Mouse (Mus musculus) brain, embryonic 18.5 days (tissue): Measurements from ENCODE around the gene Foxo1.

Experiments
- DNase-seq: peaks from one replicate; pipeline ENCODE4 v3.0.0-alpha.2; 2012; ENCODE audit warnings: low read depth, low spot score

The Foxo1 gene

GRCm38 (mm10) chr3:52267652-52268486 is at the start of gene Foxo1:
TSS of gene Foxo1 (plus strand) at chr3:52268336.
- peak; percentile 72 for DNase-seq

DNA sequence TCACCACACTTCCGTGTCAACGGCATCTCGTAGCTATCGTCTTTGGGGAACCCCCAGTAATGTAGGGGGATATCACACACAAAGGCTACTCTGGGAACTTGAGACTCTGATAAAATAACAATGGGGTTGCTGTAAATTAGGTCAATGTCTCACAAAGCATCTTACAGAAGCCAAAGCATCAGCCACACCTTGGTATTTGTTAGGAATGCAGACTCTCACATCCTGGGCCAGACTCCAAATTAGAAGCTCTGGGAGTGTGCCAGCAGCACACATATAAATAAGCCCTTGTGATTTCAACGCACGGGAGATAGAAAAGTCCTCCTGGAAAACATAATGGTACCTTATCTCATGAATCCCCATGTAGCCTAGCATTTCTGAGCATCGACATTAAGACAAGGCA is 49.3 kb upstream of the Foxo1 start:
- no peak for DNase-seq

DNA sequence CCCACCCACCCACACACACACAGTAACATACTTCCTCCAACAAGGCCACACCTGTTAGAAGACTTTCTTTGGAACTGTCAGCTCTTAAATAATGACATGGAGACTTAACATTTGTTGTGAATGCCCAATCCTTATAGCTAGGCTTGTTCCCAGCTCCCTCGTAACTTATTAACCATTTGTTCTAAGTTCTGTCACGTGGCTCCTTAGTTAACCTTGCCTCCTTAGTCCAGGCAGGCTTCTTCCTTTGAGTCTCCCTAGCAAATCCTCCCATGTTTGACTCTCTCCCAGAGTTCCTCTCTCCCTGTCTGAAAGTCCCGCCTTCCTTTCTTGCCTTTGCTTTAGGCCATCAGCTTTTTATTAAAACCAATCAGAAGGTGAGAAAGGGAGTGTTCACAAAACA is 47.1 kb upstream of the Foxo1 start:
- no peak for DNase-seq

- no peak for DNase-seq
These were observed 46.2 kb upstream of the Foxo1 start for GRCm38 (mm10) chr3:52221931-52222330.

DNA sequence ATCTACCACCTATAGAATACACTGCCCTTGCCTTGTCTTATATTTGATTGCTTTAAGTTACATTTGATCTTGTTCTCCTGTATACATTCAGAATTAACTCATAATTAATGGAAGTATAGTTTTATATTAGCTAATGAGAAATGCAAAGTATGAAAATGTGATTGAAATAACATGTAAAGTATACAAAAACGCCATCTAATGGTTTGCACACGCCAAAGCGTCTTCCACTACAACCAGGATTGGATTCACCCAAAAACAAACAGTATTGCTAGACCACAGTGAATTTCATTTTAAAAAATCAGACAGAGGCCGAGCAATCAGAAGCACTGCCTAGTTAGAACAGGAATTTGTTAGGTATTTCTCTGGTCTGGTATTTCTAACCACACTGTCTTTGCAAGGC is 31.6 kb upstream of the Foxo1 start:
- no peak for DNase-seq

GRCm38 (mm10) chr3:52237136-52237535 is 31.0 kb upstream of the Foxo1 start:
- DNase-seq, result no peak

DNA sequence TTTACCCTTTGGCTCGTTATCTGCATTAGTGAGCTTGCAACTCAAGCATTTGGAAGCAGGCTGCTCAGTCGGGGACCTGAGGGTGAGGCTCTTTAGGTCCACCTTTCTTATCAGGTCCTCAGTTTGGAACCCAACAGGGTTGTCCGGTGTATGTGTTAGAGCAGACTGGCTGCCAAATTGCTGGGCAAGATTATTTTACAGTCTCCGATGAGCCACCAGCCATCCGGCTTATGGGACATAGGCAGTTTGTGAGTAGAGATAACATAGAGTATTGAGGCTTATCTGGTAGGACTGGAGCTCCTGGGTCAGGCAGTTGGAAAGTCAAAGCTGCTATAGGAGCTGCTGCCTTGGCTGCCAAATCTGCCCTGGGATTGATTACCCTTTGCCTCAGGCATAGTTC is 27.1 kb upstream of the Foxo1 start:
- DNase-seq, result no peak

DNA sequence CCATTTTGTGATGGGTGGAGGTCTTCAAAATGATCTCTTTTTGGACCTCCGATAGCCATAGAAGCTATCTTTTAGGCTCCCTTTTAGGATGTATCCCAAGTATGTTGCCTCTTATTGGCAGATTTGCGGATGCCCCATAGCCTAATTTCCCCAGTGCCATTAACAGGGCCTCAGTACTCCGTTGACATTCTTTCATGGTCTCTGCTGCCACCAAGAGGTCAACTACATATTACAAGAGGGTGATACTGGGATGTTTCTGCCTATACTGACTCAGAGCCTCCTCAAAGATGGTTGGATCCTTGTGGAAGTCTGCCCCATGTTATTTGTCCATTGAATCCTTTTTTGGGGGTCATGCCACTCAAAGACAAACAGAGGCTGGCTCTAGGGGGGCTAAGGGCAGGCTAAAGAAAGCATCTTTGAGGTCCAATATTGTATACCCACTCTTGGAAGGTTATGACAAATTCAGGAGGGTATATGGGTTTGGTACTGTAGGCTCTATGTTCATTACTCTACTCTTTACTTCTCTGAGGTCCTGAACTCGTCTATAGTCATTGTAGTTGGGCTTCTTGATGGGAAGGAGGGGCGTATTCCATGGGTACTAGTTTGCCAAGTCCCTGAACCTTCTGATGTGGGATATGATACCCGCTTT is 25.6 kb upstream of the Foxo1 start:
- peak; percentile 40 for DNase-seq

DNA sequence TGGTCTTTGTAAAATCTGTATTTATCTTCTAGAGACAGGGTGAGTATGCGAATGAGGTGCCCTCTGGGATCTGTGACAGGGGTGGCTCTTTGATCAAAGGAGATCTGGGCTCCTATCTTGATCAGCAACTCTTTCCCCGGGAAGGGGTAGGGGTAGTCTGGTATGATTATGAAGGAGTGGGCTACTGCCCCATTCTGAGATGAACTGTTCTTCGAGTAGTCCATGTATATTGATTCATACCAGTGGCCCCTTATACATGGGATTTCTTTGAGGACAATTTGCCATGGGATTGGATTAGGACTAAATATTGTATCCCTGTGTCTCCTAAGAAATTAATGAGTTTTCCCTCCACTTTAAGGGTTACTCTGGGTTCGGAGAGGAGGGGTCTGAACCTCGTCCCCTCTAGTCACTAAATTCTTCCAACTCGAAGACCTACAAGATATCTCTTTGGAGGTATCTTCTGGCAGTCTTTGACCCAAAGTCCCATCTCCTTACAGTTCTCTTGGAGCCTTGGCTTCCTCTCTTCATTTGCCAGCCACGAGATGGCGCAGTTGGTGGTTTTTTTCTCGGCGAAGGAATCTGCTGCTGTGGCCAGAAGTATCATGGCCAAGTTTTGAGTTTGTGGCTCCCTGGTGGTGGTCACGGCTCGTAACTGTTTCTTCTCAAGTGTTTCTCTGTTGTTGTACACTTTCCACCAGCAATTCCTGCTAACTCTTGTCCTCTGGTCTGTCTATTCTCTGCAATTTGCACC is 24.7 kb upstream of the Foxo1 start:
- no peak for DNase-seq

DNA sequence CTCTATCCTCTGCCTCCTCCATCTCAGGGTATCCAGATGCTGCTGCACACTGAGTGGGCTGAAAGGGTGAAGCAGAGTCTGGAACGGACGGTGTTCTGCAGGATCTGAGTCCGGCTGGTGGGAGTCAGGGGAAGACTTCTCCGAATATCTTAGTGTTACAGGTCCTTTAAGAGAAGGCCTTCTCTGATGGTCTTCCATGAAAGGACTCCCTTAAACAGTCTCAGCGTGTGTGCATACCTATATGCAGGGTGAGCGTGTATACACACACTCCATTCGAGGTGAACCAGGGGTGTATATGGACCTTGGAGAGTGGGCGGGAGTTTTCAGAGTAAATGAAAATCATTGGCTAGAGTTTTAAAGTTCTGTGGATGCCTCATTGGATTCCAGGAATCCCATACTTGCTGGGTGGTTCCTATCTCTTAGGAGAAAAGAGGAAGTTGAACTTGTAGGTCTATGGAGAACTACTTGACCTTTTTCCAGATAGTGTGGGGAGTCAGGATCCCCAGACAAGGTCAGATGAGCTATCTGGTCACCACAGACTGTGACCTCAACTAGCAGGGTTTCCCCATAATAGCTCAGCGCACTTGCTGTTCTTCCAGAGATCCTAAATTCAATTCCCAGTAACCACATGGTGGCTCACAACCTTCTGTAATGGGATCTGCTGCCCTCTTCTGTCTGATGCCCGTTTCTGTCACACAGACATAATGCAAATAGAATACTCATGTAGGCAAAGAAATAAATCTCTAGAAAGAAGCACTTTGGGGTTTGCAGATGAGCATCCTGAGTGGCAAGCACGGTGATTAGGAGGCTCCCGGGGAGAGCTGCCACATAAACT is 21.9 kb upstream of the Foxo1 start:
- no peak for DNase-seq

GRCm38 (mm10) chr3:52251184-52251583 is 17.0 kb upstream of the Foxo1 start:
- no peak for DNase-seq

DNA sequence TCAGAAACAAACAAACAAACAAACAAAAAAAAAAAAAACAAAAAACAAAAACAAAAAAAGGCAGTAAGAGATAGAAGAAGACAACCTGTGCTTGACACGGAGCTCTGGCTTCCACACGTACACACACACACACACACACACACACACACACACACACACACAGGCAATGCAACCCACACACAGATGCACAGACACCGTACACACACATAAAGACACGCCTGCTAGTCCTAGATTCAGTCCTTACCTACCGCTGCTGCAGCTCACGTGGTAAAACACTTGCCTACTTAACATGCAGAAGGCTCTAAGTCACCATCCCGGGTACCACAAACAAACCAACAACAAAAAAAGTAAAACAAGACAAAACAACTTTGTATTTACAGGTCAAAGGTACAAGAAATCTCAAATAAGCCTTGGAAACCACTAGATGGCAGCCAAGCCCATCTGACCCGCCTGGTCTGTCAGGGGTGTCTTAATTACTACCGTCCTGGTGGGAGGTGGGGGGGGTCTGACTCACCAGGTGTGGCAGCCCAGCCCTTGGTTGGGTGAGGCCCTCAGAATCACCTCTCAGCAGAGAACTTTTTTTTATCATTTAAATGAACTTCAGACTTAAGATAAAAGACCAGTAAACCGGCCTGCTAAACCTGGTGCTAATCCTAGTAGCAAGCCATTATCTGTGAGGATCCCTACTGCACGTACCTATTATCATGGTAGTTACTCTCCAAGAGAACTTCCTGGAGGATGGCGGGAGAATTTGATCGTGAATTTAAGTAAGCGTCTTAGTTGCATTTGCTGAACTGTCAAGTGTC is 14.3 kb upstream of the Foxo1 start:
- no peak for DNase-seq

GRCm38 (mm10) chr3:52254496-52254895 is 13.6 kb upstream of the Foxo1 start:
- no peak for DNase-seq

GRCm38 (mm10) chr3:52257782-52258441 is 10.2 kb upstream of the Foxo1 start:
- DNase-seq, result no peak

DNA sequence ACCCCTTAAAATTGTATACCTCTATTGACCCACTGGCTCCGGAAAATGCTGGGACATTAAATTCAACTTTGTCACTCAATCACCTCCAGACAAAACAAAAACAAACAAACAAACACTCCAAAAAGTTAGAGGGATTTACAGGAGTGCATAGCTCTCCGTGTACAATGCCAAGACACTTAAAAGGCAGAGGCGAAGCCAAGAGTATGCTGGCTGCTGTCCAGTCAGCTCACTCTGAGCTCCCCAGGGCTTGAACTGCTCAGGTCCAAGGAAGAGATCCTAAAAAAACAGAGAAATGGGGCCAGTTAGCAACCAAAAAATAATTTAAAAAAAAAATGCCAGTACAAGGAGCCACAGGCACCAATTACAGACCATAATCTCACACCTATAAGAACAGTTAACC is 9.6 kb upstream of the Foxo1 start:
- DNase-seq, result no peak

- DNase-seq, result peak; percentile 45
These were observed 5.5 kb upstream of the Foxo1 start for GRCm38 (mm10) chr3:52262431-52263161.

DNA sequence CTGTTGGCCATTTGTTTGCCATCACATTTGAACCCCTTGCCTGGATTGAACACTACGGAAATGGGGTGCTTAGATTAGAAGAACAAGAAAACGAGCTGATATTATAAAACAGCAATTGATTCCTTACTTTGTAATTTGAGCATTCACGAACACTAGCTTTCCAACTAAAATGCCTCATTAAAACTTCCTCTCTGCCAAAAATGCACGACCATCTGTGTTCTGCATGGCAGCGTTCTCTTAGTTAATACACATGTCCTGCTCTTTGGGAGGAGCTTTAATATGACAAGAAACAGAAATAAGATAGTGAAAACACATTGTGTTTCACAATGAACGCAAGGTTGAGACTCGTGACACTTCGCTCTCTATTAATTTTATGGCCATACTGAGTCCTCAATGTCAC is 3.8 kb upstream of the Foxo1 start:
- DNase-seq, result peak; percentile 49

GRCm38 (mm10) chr3:52266606-52267160 is 1.5 kb upstream of the Foxo1 start:
- DNase-seq, result no peak

- no peak for DNase-seq
These were observed 864 bp upstream of the Foxo1 start for GRCm38 (mm10) chr3:52267293-52267651.

DNA sequence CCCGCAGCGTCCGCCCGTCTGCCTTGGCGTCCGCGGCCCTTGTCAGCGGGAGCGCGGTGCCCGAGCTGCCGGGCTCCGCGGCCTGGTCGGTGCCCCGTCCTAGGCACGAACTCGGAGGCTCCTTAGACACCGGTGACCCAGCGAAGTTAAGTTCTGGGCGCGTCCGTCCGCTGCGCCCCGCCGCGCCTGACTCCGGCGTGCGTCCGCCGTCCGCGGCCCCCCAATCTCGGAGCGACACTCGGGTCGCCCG is 276 bp downstream of the Foxo1 start:
- no peak for DNase-seq
